25 mouse cellular contexts compared by ENCODE assay signal in the genomic region with DNA sequence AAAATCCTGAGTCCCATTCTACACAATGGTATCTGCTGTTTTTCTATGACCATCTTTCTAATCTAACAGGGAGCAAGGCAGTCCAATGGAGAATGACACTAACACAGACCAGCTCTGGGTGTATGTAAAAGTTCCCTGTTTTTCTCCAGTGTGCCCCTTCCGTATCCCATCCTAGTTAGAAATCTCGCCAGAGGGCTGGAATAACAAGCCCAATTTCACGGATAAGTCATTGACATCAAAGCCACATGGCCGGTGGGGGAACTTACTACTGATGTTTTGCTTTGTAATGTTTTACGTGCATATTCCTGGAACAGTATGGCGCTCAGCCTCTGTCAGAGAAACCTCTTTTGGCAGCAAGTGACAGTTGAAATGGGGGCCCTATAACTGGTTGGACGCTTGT.
"Had no signal": no experiment of that assay in that cellular context is flagged by ENCODE, and none has a peak within 500 bp of the region (broad histone marks: within the 10 kb centered on the region; RNA-seq: fewer than 3 reads in every experiment).

No protein-coding gene starts in this region.

- DNase-seq: gastrocnemius, postnatal 14 days; gastrocnemius, postnatal 36 days; heart, adult 18-20 months; heart, postnatal 14 days; heart, postnatal 36 days; kidney, adult 11 months; kidney, adult 2 months; kidney, postnatal 10 days; kidney, postnatal 25 days; kidney, postnatal 4 days; liver; liver, embryonic 13.5 days had no signal

- H3K27me3 ChIP-seq: heart, embryonic 13.5 days; heart, embryonic 15.5 days; hindbrain, embryonic 13.5 days; hindbrain, embryonic 15.5 days; limb, embryonic 12.5 days; liver, embryonic 13.5 days; liver, embryonic 15.5 days had no signal

- H3K4me3 ChIP-seq: heart, embryonic 13.5 days; heart, embryonic 15.5 days; hindbrain, embryonic 13.5 days; hindbrain, embryonic 15.5 days; layer of hippocampus, adult 2 months; left cerebral cortex, adult 2 months; limb, embryonic 10.5 days; limb, embryonic 12.5 days; liver, embryonic 13.5 days; liver, embryonic 15.5 days had no signal

- H3K27ac ChIP-seq: heart, embryonic 13.5 days; heart, embryonic 15.5 days; hindbrain, embryonic 13.5 days; hindbrain, embryonic 15.5 days; hindbrain, postnatal 0 days; layer of hippocampus, adult 2 months; left cerebral cortex, adult 2 months; limb, embryonic 10.5 days; limb, embryonic 12.5 days; liver, embryonic 13.5 days; liver, embryonic 15.5 days had no signal

- H3K4me1 ChIP-seq: hindbrain, embryonic 15.5 days; liver, embryonic 13.5 days; liver, embryonic 15.5 days had no signal

- ATAC-seq: hindbrain, postnatal 0 days; intestine, embryonic 16.5 days had no signal

- H3K36me3 ChIP-seq: heart, embryonic 13.5 days; heart, embryonic 15.5 days; hindbrain, embryonic 13.5 days; hindbrain, embryonic 15.5 days; liver, embryonic 13.5 days; liver, embryonic 15.5 days had no signal

- H3K9me3 ChIP-seq: heart, embryonic 13.5 days; heart, embryonic 15.5 days; hindbrain, embryonic 13.5 days; hindbrain, embryonic 15.5 days; limb, embryonic 10.5 days; limb, embryonic 12.5 days; liver, embryonic 13.5 days; liver, embryonic 15.5 days had no signal

- H3K4me2 ChIP-seq: heart, embryonic 11.5 days; heart, embryonic 13.5 days; heart, embryonic 15.5 days; hindbrain, embryonic 13.5 days; hindbrain, embryonic 15.5 days; limb, embryonic 12.5 days; liver, embryonic 11.5 days; liver, embryonic 13.5 days; liver, embryonic 15.5 days had no signal

- H3K9ac ChIP-seq: heart, embryonic 13.5 days; heart, embryonic 15.5 days; hindbrain, embryonic 13.5 days; hindbrain, embryonic 15.5 days; limb, embryonic 12.5 days; liver, embryonic 13.5 days; liver, embryonic 15.5 days had no signal
